Mouse (Mus musculus) monocyte, adult 2 months (primary cell): ENCODE results near the gene Auts2.

Experiments used
- DNase-seq, 2 experiments: peaks; one replicate each; pipeline ENCODE4 v3.0.0; 2022; ENCODE audit warnings: low spot score in 2 of 2, low read depth in 1 of 2

Auts2 gene

GRCm38 (mm10) chr5:131948571-131949151, 594.5 kb downstream of the Auts2 start:
- DNase-seq, result no peak

- no peak for DNase-seq
Measured at GRCm38 (mm10) chr5:131946801-131947200, 596.3 kb downstream of the Auts2 start.

GRCm38 (mm10) chr5:131944761-131945160, 598.4 kb downstream of the Auts2 start:
- no peak for DNase-seq

GRCm38 (mm10) chr5:131928696-131929095, 614.4 kb downstream of the Auts2 start:
- DNase-seq, result no peak

- no peak for DNase-seq
Measured at GRCm38 (mm10) chr5:131922759-131923158, 620.4 kb downstream of the Auts2 start.

GRCm38 (mm10) chr5:131922118-131922517, 621.0 kb downstream of the Auts2 start:
- no peak for DNase-seq

- no peak for DNase-seq
Measured at GRCm38 (mm10) chr5:131919983-131920777, 623.0 kb downstream of the Auts2 start.

- DNase-seq, result no peak
Measured at GRCm38 (mm10) chr5:131916791-131917403, 626.2 kb downstream of the Auts2 start.

GRCm38 (mm10) chr5:131913562-131913961, 629.6 kb downstream of the Auts2 start:
- no peak for DNase-seq

GRCm38 (mm10) chr5:131912983-131913382, 630.2 kb downstream of the Auts2 start:
- DNase-seq, result no peak

- no peak for DNase-seq
Measured at GRCm38 (mm10) chr5:131906313-131906712, 636.8 kb downstream of the Auts2 start.

GRCm38 (mm10) chr5:131904478-131904877, 638.7 kb downstream of the Auts2 start:
- DNase-seq, result no peak

GRCm38 (mm10) chr5:131898048-131898638, 645.0 kb downstream of the Auts2 start:
- no peak for DNase-seq

- no peak for DNase-seq
Measured at GRCm38 (mm10) chr5:131886636-131887035, 656.5 kb downstream of the Auts2 start.

GRCm38 (mm10) chr5:131876569-131876968, 666.6 kb downstream of the Auts2 start:
- DNase-seq, result no peak

- no peak for DNase-seq
Measured at GRCm38 (mm10) chr5:131875976-131876375, 667.2 kb downstream of the Auts2 start.

- DNase-seq, result no peak
Measured at GRCm38 (mm10) chr5:131873116-131873515, 670.0 kb downstream of the Auts2 start.

GRCm38 (mm10) chr5:131869711-131870499, 673.2 kb downstream of the Auts2 start:
- no peak for DNase-seq

GRCm38 (mm10) chr5:131865200-131865599, 677.9 kb downstream of the Auts2 start:
- no peak for DNase-seq

- DNase-seq, result no peak
Measured at GRCm38 (mm10) chr5:131857976-131858375, 685.2 kb downstream of the Auts2 start.

GRCm38 (mm10) chr5:131855358-131855757, 687.8 kb downstream of the Auts2 start:
- DNase-seq, result no peak
